Mouse (Mus musculus): ENCODE measurements at regions not wholly inside any gene's neighbourhood (a gene's known extent, or its start where the extent isn't known, plus 50 kb on each side); places are given as distances from the start of the nearest gene placed in this dataset.
A peak's percentile ranks its signal among the peaks of the same experiment; 100 is the strongest.

DNA sequence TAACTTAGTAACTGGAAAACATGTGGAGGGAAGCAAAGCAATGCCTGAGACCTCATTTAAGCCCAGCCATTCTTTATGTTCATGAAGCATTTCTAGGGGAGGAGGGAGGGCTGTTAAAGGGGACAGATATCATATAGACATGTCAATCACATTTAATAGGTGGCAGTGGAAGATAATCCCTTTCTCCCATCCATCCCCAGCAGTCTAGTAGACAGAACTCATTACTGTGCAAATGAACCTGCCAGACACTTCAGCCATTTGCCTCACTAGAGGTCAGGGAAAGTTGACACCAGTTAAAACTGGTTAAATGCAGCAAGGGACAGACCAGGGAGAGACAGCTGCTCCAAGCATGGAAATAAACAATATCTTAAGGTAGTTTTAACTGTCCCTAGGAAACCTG, 359.1 kb downstream of the Slc6a15 start:
- H3K36me3 ChIP-seq (replicated peaks), result no peaks in the 10 kb centered on the region
- peak; percentile 23 for DNase-seq (ENCODE audit: extremely low spot score, low spot score)

DNA sequence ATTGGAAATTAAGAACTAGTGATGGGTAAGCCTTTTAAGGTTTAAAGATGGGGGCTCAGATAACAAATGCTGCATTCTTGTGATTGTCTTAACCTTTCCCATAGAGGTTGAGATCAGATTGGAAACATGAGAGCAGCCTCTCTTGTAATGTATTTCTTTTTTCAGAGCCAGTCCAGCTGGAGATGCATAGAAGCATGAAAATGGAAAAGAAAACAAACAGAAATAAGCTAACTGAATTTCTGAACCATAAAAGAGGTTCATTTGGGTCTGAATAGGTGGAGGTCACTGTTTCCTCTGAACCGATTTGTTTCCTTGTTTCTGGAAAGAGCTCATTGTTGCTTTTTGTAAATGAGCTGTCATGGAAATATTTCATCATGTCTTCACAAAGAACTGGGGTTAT, 363.9 kb downstream of the Slc6a15 start:
- peaks cover 10% of the 10 kb centered on the region for H3K27me3 ChIP-seq (ENCODE audit: poor library complexity, severe bottlenecking)
- no peaks in the 10 kb centered on the region for H3K9me3 ChIP-seq
- H3K36me3 ChIP-seq (replicated peaks), result no peaks in the 10 kb centered on the region
- 43% methylated on average over 1 of the region's 1 CpGs for WGBS
- no peak overlapping the region for H3K4me3 ChIP-seq
- no peak for DNase-seq (ENCODE audit: extremely low spot score, low spot score)
- H3K27ac ChIP-seq, result no peak overlapping the region
- peaks cover 15% of the 10 kb centered on the region for H3K4me1 ChIP-seq

More for the DNA sequence above, 359.1 kb downstream of the Slc6a15 start:
- Histone ChIP-seq H3K9me3 (no peaks in the 10 kb centered on the region), H3K4me3 (no peak overlapping the region), H3K4me1 (peaks cover 15% of the 10 kb centered on the region), H3K27me3 (ENCODE audit: poor library complexity, severe bottlenecking) (peaks cover 18% of the 10 kb centered on the region), H3K27ac (no peak overlapping the region)

DNA sequence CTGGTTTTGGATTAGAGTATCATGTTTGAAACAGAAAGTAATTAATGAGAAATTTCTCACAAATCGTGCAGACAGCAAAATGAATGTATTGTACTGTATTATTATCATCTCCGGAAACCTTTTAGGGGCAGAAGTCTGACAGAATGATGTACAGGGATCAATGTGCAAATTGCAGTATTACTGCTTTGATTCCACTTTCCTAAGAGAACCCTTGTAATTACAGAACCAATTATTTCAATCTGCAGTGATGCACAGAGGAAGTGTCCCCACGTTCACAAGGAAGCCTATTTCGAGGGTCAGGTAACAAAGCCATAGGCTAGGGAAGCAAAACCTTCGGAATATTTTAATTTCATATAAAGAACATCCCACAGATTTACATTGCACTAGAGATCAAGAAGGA, 364.4 kb downstream of the Slc6a15 start:
- 71% methylated on average over 5 of the region's 5 CpGs for WGBS
- Histone ChIP-seq H3K4me3 (no peak overlapping the region), H3K36me3 (replicated peaks) (no peaks in the 10 kb centered on the region), H3K9me3 (no peaks in the 10 kb centered on the region), H3K27ac (no peak overlapping the region), H3K4me1 (peaks cover 10% of the 10 kb centered on the region), H3K27me3 (ENCODE audit: poor library complexity, severe bottlenecking) (peaks cover 10% of the 10 kb centered on the region)
- DNase-seq (ENCODE audit: extremely low spot score, low spot score), result no peak

DNA sequence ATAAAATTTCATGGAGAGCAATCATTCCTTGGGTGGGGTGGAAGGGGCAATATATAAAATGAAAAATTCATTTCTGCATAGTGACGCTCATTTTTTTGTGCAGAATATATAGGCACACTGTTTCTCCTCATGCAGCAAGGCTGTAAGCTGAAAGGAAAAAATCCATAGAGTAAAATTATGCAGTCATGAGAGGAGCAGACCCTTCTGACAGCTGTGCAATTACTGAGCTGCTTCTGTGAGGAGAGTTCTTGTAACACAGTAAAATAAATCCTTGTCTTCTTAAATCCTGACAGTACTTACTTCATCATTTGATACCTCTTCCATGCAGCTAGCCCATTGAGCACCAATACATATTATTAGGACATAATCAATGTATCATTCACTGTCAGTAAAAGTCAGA, 362.7 kb upstream of the Gm21293 start:
- 93% methylated on average over 1 of the region's 1 CpGs for WGBS
- H3K4me1 ChIP-seq, result no peaks in the 10 kb centered on the region
- no peaks in the 10 kb centered on the region for H3K9me3 ChIP-seq
- no peak for DNase-seq (ENCODE audit: extremely low spot score, low spot score)
- no peaks in the 10 kb centered on the region for H3K27me3 ChIP-seq (ENCODE audit: poor library complexity, severe bottlenecking)
- H3K36me3 ChIP-seq (replicated peaks), result no peaks in the 10 kb centered on the region
- H3K4me3 ChIP-seq, result no peak overlapping the region
- no peak overlapping the region for H3K27ac ChIP-seq

DNA sequence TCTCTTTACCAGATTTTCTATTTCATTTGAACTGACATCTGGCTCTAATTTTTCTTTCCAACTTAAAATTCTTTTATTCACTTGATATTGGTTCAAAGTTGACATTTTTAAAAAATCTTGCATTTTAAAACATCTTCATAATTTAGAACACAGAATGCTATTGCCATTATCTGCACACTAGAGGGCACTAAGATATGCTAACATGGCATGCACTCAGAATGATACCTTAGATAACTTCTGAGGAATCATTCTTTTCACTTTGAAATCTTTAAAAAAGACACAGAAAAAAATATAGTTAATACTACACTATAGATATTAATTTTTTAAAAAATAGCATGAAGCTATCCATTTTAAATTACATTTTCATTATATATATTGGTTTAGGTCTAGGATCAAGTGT, 357.9 kb upstream of the Gm21293 start:
- DNase-seq (ENCODE audit: extremely low spot score, low spot score), result no peak
- Histone ChIP-seq H3K36me3 (replicated peaks) (no peaks in the 10 kb centered on the region), H3K4me3 (no peak overlapping the region), H3K9me3 (no peaks in the 10 kb centered on the region), H3K27ac (no peak overlapping the region), H3K27me3 (ENCODE audit: poor library complexity, severe bottlenecking) (no peaks in the 10 kb centered on the region), H3K4me1 (no peaks in the 10 kb centered on the region)

DNA sequence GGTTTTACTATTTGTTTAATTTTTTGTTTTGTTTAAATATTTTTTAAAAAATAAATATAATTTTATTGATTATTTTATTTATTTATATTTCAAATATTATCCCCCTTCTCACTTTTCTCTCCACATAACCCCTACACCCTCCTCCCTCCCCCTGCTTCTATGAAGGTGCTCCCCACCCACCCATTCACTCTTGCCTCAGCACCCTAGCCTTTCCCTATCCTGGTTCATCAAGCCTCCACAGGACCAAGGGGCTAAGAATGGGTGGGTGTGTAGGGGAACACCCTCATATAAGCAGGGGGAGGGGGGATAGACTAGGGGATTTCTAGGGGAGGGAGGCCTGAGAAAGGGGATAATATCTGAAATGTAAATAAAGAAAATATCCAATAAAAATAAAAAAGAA, 313.7 kb upstream of the Gm21293 start:
- H3K4me1 ChIP-seq, result no peaks in the 10 kb centered on the region
- H3K4me3 ChIP-seq, result no peak overlapping the region
- no peaks in the 10 kb centered on the region for H3K9me3 ChIP-seq
- no peak for DNase-seq (ENCODE audit: extremely low spot score, low spot score)
- no peak overlapping the region for H3K27ac ChIP-seq
- no peaks in the 10 kb centered on the region for H3K27me3 ChIP-seq (ENCODE audit: poor library complexity, severe bottlenecking)
- no peaks in the 10 kb centered on the region for H3K36me3 ChIP-seq (replicated peaks)

DNA sequence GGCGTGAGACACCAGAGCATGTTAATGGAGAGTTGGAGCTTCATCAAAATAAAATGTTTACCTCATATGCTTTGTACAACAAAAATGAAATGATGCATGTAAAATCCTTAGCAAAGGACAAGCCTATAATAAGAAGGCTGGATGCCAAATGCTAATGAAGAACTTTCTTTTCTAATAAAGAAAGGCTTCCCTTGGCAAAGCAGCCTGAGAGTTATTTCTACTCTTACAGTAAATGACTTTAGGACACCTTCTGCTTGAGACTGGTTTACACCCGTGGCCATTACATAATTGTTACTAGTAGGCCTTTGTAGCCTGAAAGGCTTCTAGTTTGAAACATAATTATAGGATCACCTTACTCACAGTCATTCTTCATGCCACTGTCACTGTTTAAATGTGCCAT, 310.7 kb upstream of the Gm21293 start:
- DNase-seq (ENCODE audit: extremely low spot score, low spot score), result no peak
- no peaks in the 10 kb centered on the region for H3K27me3 ChIP-seq (ENCODE audit: poor library complexity, severe bottlenecking)
- no peaks in the 10 kb centered on the region for H3K9me3 ChIP-seq
- no peak overlapping the region for H3K27ac ChIP-seq
- H3K4me3 ChIP-seq, result no peak overlapping the region
- 84% methylated on average over 2 of the region's 2 CpGs for WGBS
- no peaks in the 10 kb centered on the region for H3K4me1 ChIP-seq
- no peaks in the 10 kb centered on the region for H3K36me3 ChIP-seq (replicated peaks)

DNA sequence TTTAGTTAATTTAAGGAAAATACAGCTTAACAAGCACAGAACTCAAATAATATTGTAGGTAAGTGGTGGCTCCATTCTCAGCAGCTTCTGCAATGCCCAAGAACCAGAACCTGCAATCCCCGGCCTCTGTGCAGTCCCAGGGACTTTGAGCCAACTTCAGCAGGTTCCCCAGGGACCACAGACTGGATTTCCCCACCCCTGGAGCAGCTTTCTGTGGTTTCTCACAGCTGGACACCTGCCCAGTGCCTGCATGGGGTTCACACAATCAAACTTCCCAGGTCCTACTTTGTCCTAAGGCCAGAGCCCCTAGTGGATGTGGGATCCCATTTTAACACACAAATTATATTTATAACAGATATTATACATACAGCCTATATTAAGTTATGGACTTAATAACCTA, 287.6 kb upstream of the Gm21293 start:
- Histone ChIP-seq H3K9me3 (no peaks in the 10 kb centered on the region), H3K27ac (no peak overlapping the region), H3K4me1 (no peaks in the 10 kb centered on the region), H3K36me3 (replicated peaks) (no peaks in the 10 kb centered on the region), H3K4me3 (no peak overlapping the region), H3K27me3 (ENCODE audit: poor library complexity, severe bottlenecking) (no peaks in the 10 kb centered on the region)
- no peak for DNase-seq (ENCODE audit: extremely low spot score, low spot score)
- WGBS, result 65% methylated on average over 1 of the region's 1 CpGs

DNA sequence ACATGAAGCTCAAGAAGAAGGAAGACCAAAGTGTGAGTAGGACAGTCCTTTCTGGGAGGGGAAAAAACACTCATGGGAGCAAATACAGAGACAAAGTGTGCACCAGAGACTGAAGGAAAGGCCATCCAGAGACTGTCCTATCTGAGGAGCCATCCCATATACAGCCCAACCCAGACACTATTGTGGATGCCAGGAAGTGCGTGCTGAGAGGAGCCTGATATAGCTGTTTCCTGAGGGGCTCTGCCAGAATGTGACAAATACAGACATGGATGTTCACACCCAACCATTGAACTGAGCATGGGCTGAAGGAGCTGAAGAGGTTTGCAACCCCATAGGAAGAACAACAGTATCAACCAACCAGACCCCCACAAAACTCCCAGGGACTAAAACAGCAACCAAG, 281.9 kb upstream of the Gm21293 start:
- 88% methylated on average over 1 of the region's 1 CpGs for WGBS
- Histone ChIP-seq H3K36me3 (replicated peaks) (no peaks in the 10 kb centered on the region), H3K4me1 (no peaks in the 10 kb centered on the region), H3K27me3 (ENCODE audit: poor library complexity, severe bottlenecking) (no peaks in the 10 kb centered on the region), H3K4me3 (no peak overlapping the region), H3K27ac (no peak overlapping the region), H3K9me3 (no peaks in the 10 kb centered on the region)
- no peak for DNase-seq (ENCODE audit: extremely low spot score, low spot score)

DNA sequence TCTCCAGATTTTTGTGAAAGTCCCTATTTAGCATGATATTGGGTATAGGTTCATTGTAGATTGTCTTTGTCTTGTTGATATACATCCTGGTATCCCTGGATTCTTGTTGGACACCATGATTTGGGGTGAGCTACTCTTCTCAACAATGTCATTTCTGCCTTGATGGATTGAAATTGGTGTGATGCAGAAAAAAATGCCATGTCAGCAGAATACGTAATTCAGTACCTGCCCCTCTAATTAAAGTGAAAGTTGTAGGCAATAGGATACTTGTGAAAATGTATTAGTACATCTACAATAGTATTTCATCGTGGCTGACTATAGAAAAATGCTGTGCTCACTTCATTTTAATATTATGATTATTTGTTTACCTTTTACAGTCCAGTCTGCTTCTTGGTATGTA, 280.7 kb upstream of the Gm21293 start:
- no peak overlapping the region for H3K4me3 ChIP-seq
- no peak for DNase-seq (ENCODE audit: extremely low spot score, low spot score)
- WGBS, result 90% methylated on average over 2 of the region's 2 CpGs
- H3K27me3 ChIP-seq (ENCODE audit: poor library complexity, severe bottlenecking), result no peaks in the 10 kb centered on the region
- H3K27ac ChIP-seq, result no peak overlapping the region
- no peaks in the 10 kb centered on the region for H3K4me1 ChIP-seq
- no peaks in the 10 kb centered on the region for H3K36me3 ChIP-seq (replicated peaks)
- no peaks in the 10 kb centered on the region for H3K9me3 ChIP-seq

DNA sequence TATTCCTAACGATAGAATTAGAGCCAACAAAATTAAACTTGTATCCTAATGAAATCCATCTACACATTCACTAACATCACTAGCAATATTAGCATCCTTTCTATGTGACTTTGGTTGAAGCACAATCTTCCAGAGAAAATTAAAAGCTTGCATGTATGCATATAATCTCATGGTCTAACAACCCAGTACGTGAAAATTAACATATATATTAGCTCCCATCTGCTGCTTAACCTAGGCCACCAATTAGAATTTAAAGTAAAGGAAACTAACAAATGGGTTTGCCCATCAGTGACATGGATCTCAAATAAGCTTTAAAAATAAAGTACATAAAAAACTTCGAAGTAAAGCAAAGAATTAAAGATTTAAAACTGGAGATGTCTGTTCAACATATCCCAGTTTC, 278.9 kb upstream of the Gm21293 start:
- no peak for DNase-seq (ENCODE audit: extremely low spot score, low spot score)
- no peaks in the 10 kb centered on the region for H3K36me3 ChIP-seq (replicated peaks)

DNA sequence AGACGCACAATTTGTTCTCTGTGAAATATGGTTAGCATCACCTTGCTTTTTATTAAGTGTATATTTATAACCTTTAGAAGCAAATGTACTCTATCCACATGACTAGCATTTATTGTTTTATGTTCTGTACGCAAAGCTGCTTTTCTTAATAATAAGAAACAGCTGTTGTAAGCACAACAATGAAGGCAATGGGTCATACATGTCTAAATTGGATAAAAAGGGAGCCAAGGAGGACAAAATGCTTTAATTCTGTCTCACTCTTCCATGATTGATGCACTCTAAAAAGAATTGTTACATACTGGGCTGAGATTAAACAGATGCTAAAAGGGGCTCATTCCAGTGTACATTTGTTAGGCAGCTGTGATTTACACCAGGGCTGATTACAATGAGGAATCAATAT, 232.7 kb upstream of the Gm21293 start:
- Histone ChIP-seq H3K27ac (no peak overlapping the region), H3K4me3 (no peak overlapping the region), H3K36me3 (replicated peaks) (no peaks in the 10 kb centered on the region), H3K27me3 (ENCODE audit: poor library complexity, severe bottlenecking) (no peaks in the 10 kb centered on the region), H3K4me1 (no peaks in the 10 kb centered on the region), H3K9me3 (no peaks in the 10 kb centered on the region)
- 86% methylated on average over 2 of the region's 2 CpGs for WGBS
- no peak for DNase-seq (ENCODE audit: extremely low spot score, low spot score)

More for the DNA sequence above, 278.9 kb upstream of the Gm21293 start:
- H3K27ac ChIP-seq, result no peak overlapping the region
- no peaks in the 10 kb centered on the region for H3K9me3 ChIP-seq
- H3K27me3 ChIP-seq (ENCODE audit: poor library complexity, severe bottlenecking), result no peaks in the 10 kb centered on the region
- H3K4me3 ChIP-seq, result no peak overlapping the region
- H3K4me1 ChIP-seq, result no peaks in the 10 kb centered on the region
- WGBS, result 90% methylated on average over 3 of the region's 3 CpGs

DNA sequence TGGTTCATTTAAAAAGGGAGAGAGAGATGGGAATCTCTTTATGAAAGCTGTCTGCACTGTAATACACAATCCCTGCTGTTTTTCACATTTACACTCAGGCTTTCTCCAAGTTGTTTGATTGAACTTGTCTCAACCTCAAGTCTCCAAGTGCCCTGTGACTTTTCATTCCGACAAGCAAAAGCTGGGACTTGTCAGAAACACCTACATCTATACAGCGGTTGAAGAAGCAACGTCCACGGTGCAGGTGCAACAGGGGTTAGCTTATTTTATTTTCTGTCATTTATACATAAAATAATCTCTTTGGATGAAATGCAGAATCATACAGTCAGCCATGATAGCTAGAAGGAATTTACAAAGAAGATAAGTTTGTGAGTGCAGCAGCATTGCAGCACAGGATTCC, 184.6 kb upstream of the Gm21293 start:
- 88% methylated on average over 4 of the region's 4 CpGs for WGBS

DNA sequence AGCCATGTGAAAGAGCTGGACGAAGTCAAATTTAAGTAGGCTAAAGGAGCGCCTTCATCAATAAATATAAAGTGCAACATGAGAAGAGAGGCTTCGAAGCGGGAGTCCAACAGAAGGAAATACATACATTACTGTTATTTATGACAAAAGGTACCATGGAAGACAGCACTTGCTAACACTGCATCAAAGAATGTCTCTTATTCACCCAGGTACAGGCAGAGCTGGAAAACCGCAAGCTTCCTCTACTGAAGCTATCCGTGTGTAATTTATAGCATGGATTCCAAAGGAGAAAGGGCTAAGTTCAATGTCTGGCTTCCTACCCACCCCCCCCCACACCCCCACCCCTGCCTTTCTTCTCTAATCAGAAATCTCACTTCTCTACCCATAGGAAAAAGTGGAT, 166.7 kb upstream of the Gm21293 start:
- 91% methylated on average over 6 of the region's 6 CpGs for WGBS
- DNase-seq (ENCODE audit: extremely low spot score, low spot score), result no peak
- Histone ChIP-seq H3K36me3 (replicated peaks) (no peaks in the 10 kb centered on the region), H3K4me1 (no peaks in the 10 kb centered on the region), H3K27ac (no peak overlapping the region), H3K9me3 (no peaks in the 10 kb centered on the region), H3K4me3 (no peak overlapping the region), H3K27me3 (ENCODE audit: poor library complexity, severe bottlenecking) (no peaks in the 10 kb centered on the region)

More for the DNA sequence above, 184.6 kb upstream of the Gm21293 start:
- DNase-seq (ENCODE audit: extremely low spot score, low spot score), result no peak
- H3K27ac ChIP-seq, result no peak overlapping the region
- no peaks in the 10 kb centered on the region for H3K4me1 ChIP-seq
- no peak overlapping the region for H3K4me3 ChIP-seq
- H3K27me3 ChIP-seq (ENCODE audit: poor library complexity, severe bottlenecking), result no peaks in the 10 kb centered on the region
- no peaks in the 10 kb centered on the region for H3K9me3 ChIP-seq
- H3K36me3 ChIP-seq (replicated peaks), result no peaks in the 10 kb centered on the region

Data from forebrain, embryonic 10.5 days (tissue).